Mouse (Mus musculus) frontal cortex, postnatal 10 days (tissue): Measurements from ENCODE around the gene Pik3r1.

ENCODE experiments used
- DNase-seq, 2 experiments: peaks; one replicate each; pipeline ENCODE4 v3.0.0; 2022; ENCODE audit warnings: low spot score in 2 of 2, mixed read lengths in 1 of 2

Pik3r1 gene

GRCm38 (mm10) chr13:101682378-101682777 lies 85.6 kb downstream of the Pik3r1 start:
- no peak for DNase-seq

GRCm38 (mm10) chr13:101680083-101680482 lies 87.9 kb downstream of the Pik3r1 start:
- no peak for DNase-seq

GRCm38 (mm10) chr13:101678984-101679383 lies 89.0 kb downstream of the Pik3r1 start:
- DNase-seq: no peak

GRCm38 (mm10) chr13:101678036-101678435 lies 90.0 kb downstream of the Pik3r1 start:
- no peak for DNase-seq

- DNase-seq: no peak
These were observed 94.1 kb downstream of the Pik3r1 start for GRCm38 (mm10) chr13:101673876-101674275.

GRCm38 (mm10) chr13:101668859-101669258 lies 99.2 kb downstream of the Pik3r1 start:
- DNase-seq: no peak

- DNase-seq: no peak
These were observed 104.0 kb downstream of the Pik3r1 start for GRCm38 (mm10) chr13:101664010-101664409.

- DNase-seq: no peak
These were observed 105.1 kb downstream of the Pik3r1 start for GRCm38 (mm10) chr13:101662900-101663299.

- no peak for DNase-seq
These were observed 106.5 kb downstream of the Pik3r1 start for GRCm38 (mm10) chr13:101661567-101661966.

- no peak for DNase-seq
These were observed 107.8 kb downstream of the Pik3r1 start for GRCm38 (mm10) chr13:101660187-101660586.

- no peak for DNase-seq
These were observed 115.9 kb downstream of the Pik3r1 start for GRCm38 (mm10) chr13:101652131-101652530.

GRCm38 (mm10) chr13:101641632-101642031 lies 126.4 kb downstream of the Pik3r1 start:
- DNase-seq: no peak

- no peak for DNase-seq
These were observed 132.2 kb downstream of the Pik3r1 start for GRCm38 (mm10) chr13:101635837-101636236.

GRCm38 (mm10) chr13:101634420-101634819 lies 133.6 kb downstream of the Pik3r1 start:
- DNase-seq: no peak

- no peak for DNase-seq
These were observed 134.4 kb downstream of the Pik3r1 start for GRCm38 (mm10) chr13:101633620-101634019.

- no peak for DNase-seq
These were observed 135.2 kb downstream of the Pik3r1 start for GRCm38 (mm10) chr13:101632771-101633170.

- DNase-seq: no peak
These were observed 136.5 kb downstream of the Pik3r1 start for GRCm38 (mm10) chr13:101631561-101631960.
